Mouse (Mus musculus) spleen, postnatal 14 days (tissue): Measurements from ENCODE around the gene Cpne5.

Experiments
- DNase-seq, 2 experiments: peaks; one replicate each; pipeline ENCODE4 v3.0.0; 2021 to 2022; ENCODE audit warnings: low spot score in 2 of 2

Cpne5 gene

GRCm38 (mm10) chr17:29210037-29210436, 27.9 kb downstream of the Cpne5 start:
- no peak for DNase-seq

GRCm38 (mm10) chr17:29206052-29206451, 31.9 kb downstream of the Cpne5 start:
- DNase-seq = no peak

GRCm38 (mm10) chr17:29202604-29203003, 35.4 kb downstream of the Cpne5 start:
- no peak for DNase-seq

GRCm38 (mm10) chr17:29199821-29200220, 38.1 kb downstream of the Cpne5 start:
- DNase-seq = no peak

GRCm38 (mm10) chr17:29199151-29199800, 38.7 kb downstream of the Cpne5 start:
- DNase-seq = no peak

- no peak for DNase-seq
These were observed 42.4 kb downstream of the Cpne5 start for GRCm38 (mm10) chr17:29195579-29195978.

GRCm38 (mm10) chr17:29188989-29189388, 49.0 kb downstream of the Cpne5 start:
- DNase-seq = no peak

GRCm38 (mm10) chr17:29186989-29187859, 50.7 kb downstream of the Cpne5 start:
- DNase-seq = no peak

- DNase-seq = no peak
These were observed 52.5 kb downstream of the Cpne5 start for GRCm38 (mm10) chr17:29185376-29186046.

GRCm38 (mm10) chr17:29183162-29183561, 54.8 kb downstream of the Cpne5 start:
- no peak for DNase-seq

GRCm38 (mm10) chr17:29181751-29182150, 56.2 kb downstream of the Cpne5 start:
- DNase-seq = no peak

GRCm38 (mm10) chr17:29180406-29181127, 57.4 kb downstream of the Cpne5 start:
- no peak for DNase-seq

GRCm38 (mm10) chr17:29179917-29180316, 58.0 kb downstream of the Cpne5 start:
- no peak for DNase-seq

GRCm38 (mm10) chr17:29178503-29179059, 59.4 kb downstream of the Cpne5 start:
- no peak for DNase-seq

- no peak for DNase-seq
These were observed 61.3 kb downstream of the Cpne5 start for GRCm38 (mm10) chr17:29176391-29177267.

GRCm38 (mm10) chr17:29175693-29176092, 62.3 kb downstream of the Cpne5 start:
- DNase-seq = no peak

- DNase-seq = no peak
These were observed 64.8 kb downstream of the Cpne5 start for GRCm38 (mm10) chr17:29173165-29173564.

GRCm38 (mm10) chr17:29172062-29172461, 65.9 kb downstream of the Cpne5 start:
- DNase-seq = peak; percentile 53 to 60

GRCm38 (mm10) chr17:29171001-29171772, 66.8 kb downstream of the Cpne5 start:
- peak; percentile 64 to 76 for DNase-seq
